Mouse (Mus musculus) kidney, embryonic 15.5 days (tissue): Measurements from ENCODE around the gene Clcnkb. TPM values are rescaled to one million over a fixed set of nuclear protein-coding genes. Genes with fewer than 3 reads are reported as not detected.

Experiments
- ATAC-seq: fragments of 200-750 bp; cut with Nextera tagmentation; replicated peaks from 2 replicates; pipeline ENCODE4 v1.8.0; 2017; ENCODE audit warnings: moderate TSS enrichment; ENCODE audit not compliant: low FRiP score
- H3K27ac ChIP-seq: fragments of 300-500 bp; sonication (generic); 2 replicates; pipeline ENCODE4 v1.5.1; 2015; ENCODE audit warnings: mild to moderate bottlenecking, inconsistent platforms
- H3K27me3 ChIP-seq: fragments of 300-500 bp; sonication (generic); 2 replicates; pipeline ENCODE4 v1.6.1; 2015; ENCODE audit warnings: inconsistent platforms
- H3K36me3 ChIP-seq: fragments of 300-500 bp; sonication (generic); 2 replicates; pipeline ENCODE4 v1.6.1; 2015; ENCODE audit warnings: inconsistent platforms
- H3K4me1 ChIP-seq: fragments of 300-500 bp; sonication (generic); 2 replicates; pipeline ENCODE4 v1.6.1; 2015; ENCODE audit warnings: inconsistent platforms
- H3K4me2 ChIP-seq: fragments of 300-500 bp; sonication (generic); 2 replicates; pipeline ENCODE4 v1.6.1; 2015; ENCODE audit warnings: moderate library complexity, mild to moderate bottlenecking, inconsistent platforms
- H3K4me3 ChIP-seq: fragments of 300-500 bp; sonication (generic); replicated peaks from 2 replicates; pipeline ENCODE4 v1.5.1; 2015; ENCODE audit warnings: mild to moderate bottlenecking, inconsistent platforms
- H3K9ac ChIP-seq: fragments of 300-500 bp; sonication (generic); 2 replicates; pipeline ENCODE4 v1.6.1; 2015; ENCODE audit warnings: mild to moderate bottlenecking, inconsistent platforms
- H3K9me3 ChIP-seq: fragments of 300-500 bp; sonication (generic); replicated peaks from 2 replicates; pipeline ENCODE4 v1.6.1; 2016; ENCODE audit warnings: inconsistent platforms
- WGBS: fragments of 180-500 bp; shearing (Covaris S2); methylation state at CpG from one replicate; pipeline ENCODE4 v1.1.7; 2015; ENCODE audit warnings: mixed read lengths; 5-methylcytosine and 5-hydroxymethylcytosine counted together
- polyA plus RNA-seq: library from polyadenylated mRNA; unstranded; fragments of >200 nt; fragmentation: Nextera tagmentation; extraction: Ambion mirVana; gene quantifications from 2 replicates; pipeline ENCODE4 v1.2.1, GENCODE M21; 2015

Gene Clcnkb
- polyA plus RNA-seq, 1 experiment from 2014 or later: 19.5 TPM

DNA sequence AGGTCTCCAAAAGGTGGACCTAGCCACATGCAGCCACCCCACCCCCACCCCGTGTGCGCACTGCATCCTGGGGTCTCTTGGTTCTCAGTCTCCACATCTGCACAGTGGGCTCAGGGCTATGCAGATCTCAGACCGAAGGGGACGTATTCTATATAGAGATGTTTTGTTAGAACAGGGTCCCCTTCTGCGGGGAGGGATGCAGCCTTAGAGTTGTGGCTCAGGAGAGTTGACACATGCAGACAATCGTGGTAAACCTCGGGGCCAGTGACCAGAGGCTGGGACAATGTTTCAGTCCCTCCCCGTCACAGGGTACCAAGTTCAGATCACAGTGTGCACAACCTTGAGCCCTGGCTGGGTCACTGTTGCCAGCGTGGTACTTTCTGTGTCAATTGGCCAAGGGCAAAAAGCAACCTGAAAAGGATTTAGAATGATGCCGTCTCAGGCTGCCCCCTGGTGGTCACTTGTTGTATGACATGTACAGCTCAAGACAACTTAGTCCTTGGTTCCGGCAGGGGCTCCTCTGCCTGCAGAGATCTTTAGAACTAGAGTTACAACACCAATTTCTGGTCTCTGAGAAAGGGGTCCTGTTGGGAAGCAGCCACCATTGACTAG is 52.8 kb downstream of the Clcnkb start:
- Histone ChIP-seq H3K4me1 (peaks cover 35% of the 10 kb centered on the region), H3K9me3 (no peaks in the 10 kb centered on the region), H3K9ac (no peak overlapping the region), H3K27ac (no peak overlapping the region), H3K4me3 (no peak overlapping the region), H3K36me3 (no peaks in the 10 kb centered on the region), H3K4me2 (no peak overlapping the region), H3K27me3 (peaks cover 44% of the 10 kb centered on the region)
- 30% methylated on average over 11 of the region's 11 CpGs for WGBS
- 0 out of 2 replicates have a peak, but pooled peaks have one; percentile 1 for ATAC-seq

DNA sequence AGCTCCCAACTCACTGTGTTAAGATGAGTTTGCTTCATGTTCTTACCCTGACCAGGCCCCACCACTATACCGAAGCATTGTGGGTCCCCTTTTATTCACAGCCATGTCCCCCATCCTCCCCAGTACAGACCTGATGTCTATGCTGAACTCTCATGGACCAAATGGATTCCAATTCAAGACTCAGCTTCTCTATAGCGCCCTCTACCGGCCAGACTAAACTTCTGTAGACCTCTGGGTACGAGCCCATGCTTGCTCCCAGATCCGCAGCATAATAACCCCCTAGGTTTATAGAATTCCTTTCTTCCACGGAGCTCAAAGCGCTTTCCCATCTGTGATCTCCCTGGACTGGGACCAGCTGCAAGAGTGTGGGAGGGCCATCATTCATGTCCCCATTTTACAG is 55.0 kb downstream of the Clcnkb start:
- Histone ChIP-seq H3K27ac (no peak overlapping the region), H3K4me3 (no peak overlapping the region), H3K9me3 (no peaks in the 10 kb centered on the region), H3K4me1 (peaks cover 26% of the 10 kb centered on the region), H3K4me2 (no peak overlapping the region), H3K27me3 (peaks cover 22% of the 10 kb centered on the region), H3K9ac (no peak overlapping the region), H3K36me3 (no peaks in the 10 kb centered on the region)
- 38% methylated on average over 7 of the region's 7 CpGs for WGBS
- no peak for ATAC-seq

DNA sequence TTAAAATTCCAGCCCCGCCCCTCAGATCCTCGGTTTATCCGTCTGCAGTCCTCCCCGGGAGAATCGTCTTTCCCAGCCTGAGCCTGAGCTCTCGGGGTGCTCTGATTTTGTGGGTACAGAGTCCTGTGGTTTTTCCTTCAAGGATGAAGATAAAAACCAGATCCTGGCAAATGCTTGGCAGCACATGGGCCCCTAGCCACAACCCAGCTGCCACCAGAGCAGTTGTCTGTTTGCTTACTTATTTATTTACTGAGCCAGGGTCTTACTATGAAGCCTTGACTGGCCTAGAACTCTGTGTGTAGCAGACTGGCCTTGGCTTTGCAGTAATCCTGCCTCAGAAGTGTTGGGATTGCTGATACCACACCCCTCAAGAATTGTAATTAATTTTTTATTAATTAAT is 56.6 kb downstream of the Clcnkb start:
- ATAC-seq: no peak
- H3K9me3 ChIP-seq: no peaks in the 10 kb centered on the region

DNA sequence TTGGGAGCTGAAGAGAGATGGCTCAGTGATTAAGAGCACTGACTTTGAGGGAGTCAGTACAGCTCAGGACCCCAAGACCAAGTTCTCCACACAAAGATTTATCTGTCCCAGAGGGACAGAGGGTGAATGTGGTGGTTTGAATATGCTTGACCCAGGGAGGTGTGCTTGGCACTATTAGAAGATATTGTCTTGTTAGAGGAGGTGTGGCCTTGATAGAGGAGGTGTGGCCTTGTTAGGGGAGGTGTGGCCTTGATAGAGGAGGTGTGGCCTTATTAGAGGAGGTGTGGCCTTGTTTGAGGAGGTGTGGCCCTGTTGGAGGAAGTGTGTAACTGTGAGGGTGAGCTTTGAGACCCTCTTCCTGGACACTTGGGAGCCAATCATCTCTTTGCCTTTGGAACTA is 58.0 kb downstream of the Clcnkb start:
- H3K4me1 ChIP-seq: peaks cover 22% of the 10 kb centered on the region
- H3K36me3 ChIP-seq: no peaks in the 10 kb centered on the region
- H3K9ac ChIP-seq: no peak overlapping the region
- H3K9me3 ChIP-seq: no peaks in the 10 kb centered on the region
- no peak for ATAC-seq
- H3K27ac ChIP-seq: no peak overlapping the region
- no peak overlapping the region for H3K4me2 ChIP-seq
- no peaks in the 10 kb centered on the region for H3K27me3 ChIP-seq
- no peak overlapping the region for H3K4me3 ChIP-seq

More for the DNA sequence above, 56.6 kb downstream of the Clcnkb start:
- Histone ChIP-seq H3K4me3 (no peak overlapping the region), H3K27ac (no peak overlapping the region), H3K9ac (no peak overlapping the region), H3K4me2 (no peak overlapping the region), H3K27me3 (peaks cover 6% of the 10 kb centered on the region; the same call in 1 of the 2 replicates), H3K4me1 (peaks cover 15% of the 10 kb centered on the region), H3K36me3 (no peaks in the 10 kb centered on the region)
- WGBS: 91% methylated on average over 6 of the region's 6 CpGs

Other genes with a start within 250 kb of the Clcnkb start
- 5.9 and 6.8 TPM in 2 replicates for gene Rsg1, start 202.1 kb downstream of the Clcnkb start, polyA plus RNA-seq
- 7.4 and 9.6 TPM in 2 replicates for gene Arhgef19, start 176.5 kb downstream of the Clcnkb start, polyA plus RNA-seq
- 6.8 and 7.1 TPM in 2 replicates for gene Epha2, start 114.8 kb downstream of the Clcnkb start, polyA plus RNA-seq
- gene Fam131c, start 47.8 kb downstream of the Clcnkb start, polyA plus RNA-seq: 2.0 and 2.4 TPM in 2 replicates
- 7.6 and 8.5 TPM in 2 replicates for gene Clcnka, start 17.3 kb downstream of the Clcnkb start, polyA plus RNA-seq
- gene Hspb7, start 4.8 kb upstream of the Clcnkb start, polyA plus RNA-seq: 1.0 and 1.1 TPM in 2 replicates
- gene Srarp, start 20.1 kb upstream of the Clcnkb start, polyA plus RNA-seq: not detected in 2 replicates
- gene Zbtb17, start 28.6 kb upstream of the Clcnkb start, polyA plus RNA-seq: 39.8 and 40.4 TPM in 2 replicates
- gene Spen, start 122.6 kb upstream of the Clcnkb start, polyA plus RNA-seq: 10.3 and 11.1 TPM in 2 replicates
- gene Fblim1, start 190.1 kb upstream of the Clcnkb start, polyA plus RNA-seq: 71.4 and 81.3 TPM in 2 replicates
- 2.7 and 3.1 TPM in 2 replicates for gene Tmem82, start 202.6 kb upstream of the Clcnkb start, polyA plus RNA-seq
- gene Slc25a34, start 207.8 kb upstream of the Clcnkb start, polyA plus RNA-seq: 0.27 and 0.49 TPM in 2 replicates
- gene Plekhm2, start 248.9 kb upstream of the Clcnkb start, polyA plus RNA-seq: 4.7 and 6.8 TPM in 2 replicates